Mouse (Mus musculus): ENCODE results near the gene Sptbn2. TPM values are rescaled to one million over a fixed set of nuclear protein-coding genes. Genes with fewer than 3 reads are reported as not detected.

Gene Sptbn2
- polyA plus RNA-seq, 1 experiment from 2014 or later, result 0.16 TPM

GRCm38 (mm10) chr19:4729186-4729585 is 18.2 kb downstream of the Sptbn2 start:
- H3K4me2 ChIP-seq, result no peak overlapping the region
- no peak overlapping the region for H3K27ac ChIP-seq (replicated peaks)
- no peak overlapping the region for H3K9ac ChIP-seq
- H3K4me1 ChIP-seq, result no peaks in the 10 kb centered on the region
- H3K36me3 ChIP-seq, result no peaks in the 10 kb centered on the region
- H3K9me3 ChIP-seq, result no peaks in the 10 kb centered on the region
- no peak for ATAC-seq (ENCODE audit: extremely low read depth, insufficient number of reproducible peaks, low FRiP score, low TSS enrichment)
- WGBS, result 81% methylated on average over 9 of the region's 9 CpGs
- no peaks in the 10 kb centered on the region for H3K27me3 ChIP-seq (replicated peaks)
- no peak overlapping the region for H3K4me3 ChIP-seq

GRCm38 (mm10) chr19:4733052-4733451 is 22.1 kb downstream of the Sptbn2 start:
- Histone ChIP-seq H3K27me3 (replicated peaks) (no peaks in the 10 kb centered on the region), H3K9ac (no peak overlapping the region), H3K4me2 (no peak overlapping the region), H3K36me3 (0 out of 2 replicates have a peak, but pooled peaks cover 2% of the 10 kb centered on the region), H3K27ac (replicated peaks) (no peak overlapping the region), H3K9me3 (no peaks in the 10 kb centered on the region), H3K4me3 (no peak overlapping the region), H3K4me1 (no peaks in the 10 kb centered on the region)
- 79% methylated on average over 3 of the region's 3 CpGs for WGBS
- ATAC-seq (ENCODE audit: extremely low read depth, insufficient number of reproducible peaks, low FRiP score, low TSS enrichment), result no peak

- H3K4me1 ChIP-seq, result no peaks in the 10 kb centered on the region
- H3K9me3 ChIP-seq, result no peaks in the 10 kb centered on the region
- H3K4me3 ChIP-seq, result no peak overlapping the region
- H3K9ac ChIP-seq, result no peak overlapping the region
- 0 out of 2 replicates have a peak, but pooled peaks cover 2% of the 10 kb centered on the region for H3K36me3 ChIP-seq
- WGBS, result 76% methylated on average over 13 of the region's 13 CpGs
- H3K4me2 ChIP-seq, result no peak overlapping the region
- no peaks in the 10 kb centered on the region for H3K27me3 ChIP-seq (replicated peaks)
- no peak for ATAC-seq (ENCODE audit: extremely low read depth, insufficient number of reproducible peaks, low FRiP score, low TSS enrichment)
- no peak overlapping the region for H3K27ac ChIP-seq (replicated peaks)
These were observed 26.9 kb downstream of the Sptbn2 start for GRCm38 (mm10) chr19:4737866-4738265.

- no peak for ATAC-seq (ENCODE audit: extremely low read depth, insufficient number of reproducible peaks, low FRiP score, low TSS enrichment)
- Histone ChIP-seq H3K4me3 (no peak overlapping the region), H3K9ac (no peak overlapping the region), H3K27ac (replicated peaks) (no peak overlapping the region), H3K4me1 (no peaks in the 10 kb centered on the region), H3K27me3 (replicated peaks) (no peaks in the 10 kb centered on the region), H3K36me3 (0 out of 2 replicates have a peak, but pooled peaks cover 2% of the 10 kb centered on the region), H3K9me3 (no peaks in the 10 kb centered on the region), H3K4me2 (no peak overlapping the region)
- 85% methylated on average over 11 of the region's 11 CpGs for WGBS
These were observed 28.1 kb downstream of the Sptbn2 start for GRCm38 (mm10) chr19:4739053-4739452.

GRCm38 (mm10) chr19:4739762-4740161 is 28.8 kb downstream of the Sptbn2 start:
- Histone ChIP-seq H3K4me3 (no peak overlapping the region), H3K9me3 (no peaks in the 10 kb centered on the region), H3K36me3 (0 out of 2 replicates have a peak, but pooled peaks cover 2% of the 10 kb centered on the region), H3K27me3 (replicated peaks) (no peaks in the 10 kb centered on the region), H3K9ac (no peak overlapping the region), H3K4me1 (peaks cover under 1% of the 10 kb centered on the region), H3K27ac (replicated peaks) (no peak overlapping the region), H3K4me2 (no peak overlapping the region)
- WGBS, result 79% methylated on average over 5 of the region's 5 CpGs
- no peak for ATAC-seq (ENCODE audit: extremely low read depth, insufficient number of reproducible peaks, low FRiP score, low TSS enrichment)

GRCm38 (mm10) chr19:4741482-4741881 is 30.5 kb downstream of the Sptbn2 start:
- Histone ChIP-seq H3K36me3 (0 out of 2 replicates have a peak, but pooled peaks cover 2% of the 10 kb centered on the region), H3K9ac (no peak overlapping the region), H3K4me2 (no peak overlapping the region), H3K4me3 (no peak overlapping the region), H3K27me3 (replicated peaks) (no peaks in the 10 kb centered on the region), H3K9me3 (no peaks in the 10 kb centered on the region), H3K27ac (replicated peaks) (no peak overlapping the region), H3K4me1 (peaks cover 8% of the 10 kb centered on the region)
- ATAC-seq (ENCODE audit: extremely low read depth, insufficient number of reproducible peaks, low FRiP score, low TSS enrichment), result no peak
- WGBS, result 68% methylated on average over 10 of the region's 10 CpGs

- Histone ChIP-seq H3K4me1 (peaks cover 8% of the 10 kb centered on the region), H3K36me3 (0 out of 2 replicates have a peak, but pooled peaks cover 2% of the 10 kb centered on the region), H3K27me3 (replicated peaks) (no peaks in the 10 kb centered on the region), H3K9ac (no peak overlapping the region), H3K4me3 (no peak overlapping the region), H3K27ac (replicated peaks) (no peak overlapping the region), H3K9me3 (no peaks in the 10 kb centered on the region), H3K4me2 (no peak overlapping the region)
- WGBS, result 84% methylated on average over 6 of the region's 6 CpGs
- no peak for ATAC-seq (ENCODE audit: extremely low read depth, insufficient number of reproducible peaks, low FRiP score, low TSS enrichment)
These were observed 31.3 kb downstream of the Sptbn2 start for GRCm38 (mm10) chr19:4742229-4742628.

- WGBS, result 42% methylated on average over 5 of the region's 5 CpGs
These were observed 32.6 kb downstream of the Sptbn2 start for GRCm38 (mm10) chr19:4743524-4743923.

GRCm38 (mm10) chr19:4744026-4744425 is 33.1 kb downstream of the Sptbn2 start:
- H3K4me1 ChIP-seq, result peaks cover 8% of the 10 kb centered on the region
- H3K4me3 ChIP-seq, result no peak overlapping the region
- no peak overlapping the region for H3K4me2 ChIP-seq
- H3K9me3 ChIP-seq, result no peaks in the 10 kb centered on the region
- H3K27ac ChIP-seq (replicated peaks), result no peak overlapping the region
- ATAC-seq (ENCODE audit: extremely low read depth, insufficient number of reproducible peaks, low FRiP score, low TSS enrichment), result no peak
- no peak overlapping the region for H3K9ac ChIP-seq
- H3K27me3 ChIP-seq (replicated peaks), result no peaks in the 10 kb centered on the region
- no peaks in the 10 kb centered on the region for H3K36me3 ChIP-seq
- WGBS, result 68% methylated on average over 14 of the region's 14 CpGs

More at GRCm38 (mm10) chr19:4743524-4743923, 32.6 kb downstream of the Sptbn2 start:
- Histone ChIP-seq H3K9ac (no peak overlapping the region), H3K4me3 (no peak overlapping the region), H3K9me3 (no peaks in the 10 kb centered on the region), H3K4me2 (no peak overlapping the region), H3K27ac (replicated peaks) (no peak overlapping the region), H3K27me3 (replicated peaks) (no peaks in the 10 kb centered on the region), H3K4me1 (peaks cover 8% of the 10 kb centered on the region), H3K36me3 (no peaks in the 10 kb centered on the region)
- ATAC-seq (ENCODE audit: extremely low read depth, insufficient number of reproducible peaks, low FRiP score, low TSS enrichment), result no peak

- no peak overlapping the region for H3K27ac ChIP-seq (replicated peaks)
- no peaks in the 10 kb centered on the region for H3K36me3 ChIP-seq
- H3K4me2 ChIP-seq, result no peak overlapping the region
- WGBS, result 32% methylated on average over 9 of the region's 9 CpGs
- no peaks in the 10 kb centered on the region for H3K9me3 ChIP-seq
- no peak for ATAC-seq (ENCODE audit: extremely low read depth, insufficient number of reproducible peaks, low FRiP score, low TSS enrichment)
- no peaks in the 10 kb centered on the region for H3K27me3 ChIP-seq (replicated peaks)
- H3K4me3 ChIP-seq, result no peak overlapping the region
- peaks cover 8% of the 10 kb centered on the region for H3K4me1 ChIP-seq
- peak overlapping the region; percentile 48 for H3K9ac ChIP-seq
These were observed 34.1 kb downstream of the Sptbn2 start for GRCm38 (mm10) chr19:4745057-4745456.

GRCm38 (mm10) chr19:4745681-4746080 is 34.7 kb downstream of the Sptbn2 start:
- ATAC-seq (ENCODE audit: extremely low read depth, insufficient number of reproducible peaks, low FRiP score, low TSS enrichment), result no peak
- no peaks in the 10 kb centered on the region for H3K36me3 ChIP-seq
- 89% methylated on average over 10 of the region's 10 CpGs for WGBS

GRCm38 (mm10) chr19:4746611-4747010 is 35.6 kb downstream of the Sptbn2 start:
- no peak overlapping the region for H3K4me2 ChIP-seq
- H3K36me3 ChIP-seq, result no peaks in the 10 kb centered on the region
- peaks cover 8% of the 10 kb centered on the region for H3K4me1 ChIP-seq
- H3K4me3 ChIP-seq, result no peak overlapping the region
- no peaks in the 10 kb centered on the region for H3K9me3 ChIP-seq
- 75% methylated on average over 14 of the region's 14 CpGs for WGBS
- H3K27ac ChIP-seq (replicated peaks), result no peak overlapping the region
- no peak for ATAC-seq (ENCODE audit: extremely low read depth, insufficient number of reproducible peaks, low FRiP score, low TSS enrichment)
- H3K9ac ChIP-seq, result no peak overlapping the region
- H3K27me3 ChIP-seq (replicated peaks), result no peaks in the 10 kb centered on the region

More at GRCm38 (mm10) chr19:4745681-4746080, 34.7 kb downstream of the Sptbn2 start:
- Histone ChIP-seq H3K27ac (replicated peaks) (no peak overlapping the region), H3K4me3 (no peak overlapping the region), H3K4me1 (peaks cover 8% of the 10 kb centered on the region), H3K4me2 (no peak overlapping the region), H3K9ac (no peak overlapping the region), H3K9me3 (no peaks in the 10 kb centered on the region), H3K27me3 (replicated peaks) (no peaks in the 10 kb centered on the region)

All from heart, embryonic 13.5 days (tissue).